Mouse (Mus musculus) E14TG2a.4 (cell line): ENCODE measurements at regions not wholly inside any gene's neighbourhood (a gene's known extent, or its start where the extent isn't known, plus 50 kb on each side); places are given as distances from the start of the nearest gene placed in this dataset.

Experiments used
- CTCF ChIP-seq: conservative IDR thresholded peaks from 2 replicates; pipeline ENCODE4 v1.5.1; 2014; ENCODE audit warnings: low read length
- NANOG ChIP-seq: IDR thresholded peaks from 2 replicates; pipeline ENCODE4 v1.6.1; 2014; ENCODE audit warnings: borderline replicate concordance, low read length, mixed read lengths
- POU5F1 ChIP-seq: IDR thresholded peaks from 2 replicates; pipeline ENCODE4 v1.6.1; 2014; ENCODE audit warnings: low read length, borderline replicate concordance

DNA sequence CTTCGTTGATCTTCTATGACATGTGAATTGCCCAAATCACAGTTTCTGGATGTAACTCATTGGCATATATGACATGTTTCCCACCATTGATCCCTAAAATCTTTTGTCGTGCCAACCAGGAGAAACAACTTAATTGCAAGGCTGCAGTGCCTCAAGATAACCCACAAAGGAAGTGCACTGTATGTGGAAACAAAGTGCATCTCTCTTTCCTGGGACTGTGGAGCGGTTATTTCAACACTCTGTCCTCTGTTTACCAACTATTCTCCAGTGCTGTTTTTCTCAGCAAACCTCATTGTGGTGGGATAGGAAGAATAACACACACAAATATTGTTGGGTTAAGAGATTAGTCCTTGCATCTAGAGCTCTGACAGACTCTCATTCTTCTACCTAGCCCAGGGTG is 119.8 kb upstream of the Ankrd55 start:
- TF ChIP-seq CTCF (no peak), POU5F1 (no peak), NANOG (no peak)
